Mouse (Mus musculus): ENCODE results near the gene Pip4k2a.

- TF ChIP-seq CTCF (conservative IDR thresholded peaks at IDR 0.05; ENCODE audit: insufficient read depth, insufficient read length, low read depth, low read length): no peak
- no peak for TF ChIP-seq POLR2A (IDR thresholded peaks at IDR 0.05; ENCODE audit: low read depth, low read length)
Measured at GRCm38 (mm10) chr2:18943930-18944329, 54.0 kb downstream of the Pip4k2a start.
